Mouse (Mus musculus): ENCODE results near the gene Bms1.

Gene Bms1

DNA sequence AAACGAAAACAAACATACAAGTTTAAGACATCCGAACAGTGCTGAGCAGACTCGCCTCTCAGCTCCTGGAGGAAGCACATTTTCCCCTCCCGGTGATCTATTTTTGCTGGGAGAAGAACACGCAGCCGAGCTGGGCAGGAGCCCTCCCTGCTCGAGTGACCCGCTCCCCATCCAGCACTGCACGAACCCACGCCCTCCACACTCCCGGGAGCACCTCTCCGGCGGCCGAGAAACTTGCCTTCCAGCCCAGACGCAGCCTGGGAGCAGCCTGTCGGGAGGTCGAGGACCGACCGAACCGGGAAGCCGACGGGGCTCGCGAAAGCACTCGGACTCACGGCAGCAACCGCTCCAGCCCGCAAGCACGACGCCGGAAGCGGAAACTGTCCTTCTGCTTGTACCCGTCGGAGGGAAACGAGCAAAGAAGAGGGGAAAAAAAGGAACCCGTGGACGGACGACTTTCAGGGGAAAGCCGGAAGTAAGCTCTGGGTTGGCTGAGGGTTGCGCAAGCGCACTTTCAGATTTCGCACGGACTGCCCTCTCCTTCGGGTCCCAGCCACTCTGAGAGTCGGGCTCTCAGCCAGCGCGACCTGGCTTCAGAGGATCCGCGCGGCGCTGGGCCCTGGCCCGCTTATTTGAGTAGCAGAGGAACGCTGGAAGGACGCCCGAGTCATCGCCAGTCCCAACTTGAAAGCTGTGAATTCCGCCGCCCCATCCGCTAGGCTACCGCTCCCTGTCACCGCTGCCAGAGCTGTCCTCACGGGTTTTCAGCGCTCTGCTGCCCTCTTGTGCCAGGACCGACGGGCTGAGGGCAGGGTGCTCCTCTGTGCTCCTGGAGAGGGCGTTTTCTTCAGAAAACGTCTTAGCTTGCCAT lies at the start of gene Bms1:
Bms1 (minus strand) TSS at position 425 of the 871 bp plus-strand sequence.
- DNase-seq (ENCODE audit: low spot score in 2 of 2), result peak; percentile 96 to 97

- no peak for DNase-seq (ENCODE audit: low spot score in 2 of 2)
Measured at GRCm38 (mm10) chr6:118462069-118462705, 42.9 kb upstream of the Bms1 start.

DNA sequence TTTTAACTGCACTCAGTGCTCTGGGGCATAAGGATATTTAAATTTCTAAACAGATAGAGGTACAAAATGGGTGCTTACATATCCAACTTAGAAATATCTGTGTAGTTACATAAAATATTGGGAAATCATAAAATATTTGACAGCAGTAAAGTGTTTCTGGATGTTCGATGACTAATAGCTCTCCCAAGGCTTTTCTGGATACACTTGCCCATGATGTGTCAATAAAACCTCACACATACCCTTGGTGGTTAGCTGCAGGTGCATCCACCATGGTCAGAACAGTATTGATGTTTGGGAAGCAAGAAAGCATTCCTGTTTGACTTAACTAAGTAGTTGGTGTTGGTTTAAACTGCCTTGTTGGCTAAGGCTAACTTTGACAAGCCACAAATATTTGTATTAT lies 38.5 kb upstream of the Bms1 start:
- DNase-seq (ENCODE audit: low spot score in 2 of 2), result no peak

GRCm38 (mm10) chr6:118455042-118455631 lies 35.9 kb upstream of the Bms1 start, which contains the start of gene Zfp248:
Gene Zfp248, minus strand, starts transcription at chr6:118455528.
- peak; percentile 97 for DNase-seq (ENCODE audit: low spot score in 2 of 2)

GRCm38 (mm10) chr6:118454452-118454851 lies 35.2 kb upstream of the Bms1 start:
- DNase-seq (ENCODE audit: low spot score in 2 of 2), result peak in 1 of 2 experiments; percentile 38

- DNase-seq (ENCODE audit: low spot score in 2 of 2), result no peak
Measured at GRCm38 (mm10) chr6:118431502-118431901, 12.2 kb upstream of the Bms1 start.

GRCm38 (mm10) chr6:118426666-118427065 lies 7.4 kb upstream of the Bms1 start:
- no peak for DNase-seq (ENCODE audit: low spot score in 2 of 2)

DNA sequence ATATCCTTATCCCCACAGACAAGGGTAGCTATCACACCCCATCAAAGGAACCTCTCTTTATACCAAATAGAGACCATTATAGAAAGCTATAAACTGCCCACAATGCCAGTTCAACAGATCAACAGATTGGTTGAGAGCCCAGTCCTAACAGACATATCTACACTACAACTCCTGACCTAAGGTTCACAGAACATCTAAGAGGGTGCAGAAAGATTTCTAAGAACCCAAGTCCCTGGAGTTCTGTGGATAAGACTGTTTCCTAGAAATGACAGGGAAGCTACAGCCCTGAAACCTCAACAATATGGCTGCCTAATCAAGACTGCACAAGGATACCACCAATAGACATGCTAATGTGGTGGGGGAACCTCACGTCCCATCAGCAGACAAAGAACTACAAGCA lies 8.8 kb downstream of the Bms1 start:
- no peak for DNase-seq (ENCODE audit: low spot score in 2 of 2)

DNA sequence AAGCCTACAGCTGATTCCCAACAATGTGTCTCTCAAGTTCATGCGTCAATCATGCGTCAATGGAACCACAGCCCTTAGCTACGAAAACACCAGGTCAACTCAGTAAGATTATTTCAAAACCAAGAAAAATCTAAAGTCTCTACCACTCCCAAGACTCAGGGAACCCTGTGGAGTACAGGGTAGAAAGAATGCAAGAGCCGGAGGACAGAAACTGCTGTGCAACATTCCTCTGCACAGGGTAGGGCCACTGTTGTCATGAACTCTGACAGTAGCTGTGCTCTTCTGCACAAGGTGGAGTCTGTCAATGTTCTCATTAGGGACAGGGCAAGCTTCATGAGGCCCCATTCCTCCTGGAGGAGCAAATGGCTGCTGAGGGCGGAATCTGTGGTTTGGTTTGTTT lies 10.8 kb downstream of the Bms1 start:
- DNase-seq (ENCODE audit: low spot score in 2 of 2), result no peak

GRCm38 (mm10) chr6:118406421-118406820 lies 12.9 kb downstream of the Bms1 start:
- no peak for DNase-seq (ENCODE audit: low spot score in 2 of 2)

DNA sequence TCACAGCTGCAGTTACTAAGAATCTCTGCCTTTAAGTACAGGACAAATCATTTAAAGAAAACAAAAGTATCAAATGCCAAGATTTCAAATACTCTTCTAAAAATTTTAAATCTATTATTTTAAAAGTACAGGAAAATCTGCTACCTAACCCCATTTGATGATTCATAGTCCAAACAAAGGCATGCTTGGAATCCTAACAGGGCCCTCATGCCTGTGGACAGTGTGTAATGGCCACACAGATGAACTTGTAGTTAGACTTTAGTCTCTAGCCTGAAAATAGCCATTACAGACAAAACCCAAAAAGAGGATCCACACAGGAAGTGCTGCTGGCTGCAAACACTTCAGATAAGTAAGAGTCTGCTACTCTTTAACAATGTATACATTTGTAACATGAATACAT lies 28.5 kb downstream of the Bms1 start:
- no peak for DNase-seq (ENCODE audit: low spot score in 2 of 2)

- DNase-seq (ENCODE audit: low spot score in 2 of 2), result no peak
Measured at GRCm38 (mm10) chr6:118385962-118386361, 33.3 kb downstream of the Bms1 start.

DNA sequence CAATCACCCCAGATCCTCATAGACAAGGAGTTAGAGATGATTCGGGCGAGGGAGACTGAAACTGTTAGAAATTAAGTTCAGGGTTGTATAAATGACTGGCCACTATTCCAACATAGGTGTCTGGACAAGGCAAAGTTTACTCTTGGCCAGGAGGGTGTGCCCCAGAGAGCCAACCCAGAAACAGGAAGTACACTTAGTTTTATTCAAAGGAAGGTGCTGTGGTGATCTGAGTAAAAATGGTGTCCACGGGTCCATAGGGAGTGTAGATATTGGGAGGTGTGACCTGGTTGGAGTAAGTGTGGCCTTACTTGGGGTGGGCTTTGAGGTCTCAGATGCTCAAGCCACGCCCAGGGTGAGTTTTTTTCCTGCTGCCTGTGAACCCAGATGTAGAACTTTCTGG lies 38.0 kb downstream of the Bms1 start:
- no peak for DNase-seq (ENCODE audit: low spot score in 2 of 2)

DNA sequence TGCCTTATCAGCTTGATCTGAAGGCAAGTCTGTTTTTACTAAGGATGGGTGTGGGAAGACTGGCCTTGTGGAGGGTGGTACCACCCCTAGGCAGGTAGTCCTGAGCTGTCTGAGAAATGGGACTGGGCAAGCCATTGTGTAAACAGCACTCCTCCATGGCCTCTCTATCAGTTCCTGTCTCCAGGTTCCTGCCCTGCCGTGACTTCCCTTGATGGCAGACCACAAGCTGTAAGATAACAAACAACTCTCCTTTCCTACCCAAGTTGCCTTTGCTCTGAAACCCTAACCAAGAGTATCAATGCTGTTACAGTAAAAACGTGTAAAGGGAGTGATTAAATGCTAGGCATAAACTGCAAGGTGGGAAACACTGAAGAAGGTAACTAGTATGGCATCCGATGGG lies 38.6 kb downstream of the Bms1 start:
- no peak for DNase-seq (ENCODE audit: low spot score in 2 of 2)

GRCm38 (mm10) chr6:118379451-118380167 lies 39.7 kb downstream of the Bms1 start:
- peak; percentile 70 to 90 for DNase-seq (ENCODE audit: low spot score in 2 of 2)

DNA sequence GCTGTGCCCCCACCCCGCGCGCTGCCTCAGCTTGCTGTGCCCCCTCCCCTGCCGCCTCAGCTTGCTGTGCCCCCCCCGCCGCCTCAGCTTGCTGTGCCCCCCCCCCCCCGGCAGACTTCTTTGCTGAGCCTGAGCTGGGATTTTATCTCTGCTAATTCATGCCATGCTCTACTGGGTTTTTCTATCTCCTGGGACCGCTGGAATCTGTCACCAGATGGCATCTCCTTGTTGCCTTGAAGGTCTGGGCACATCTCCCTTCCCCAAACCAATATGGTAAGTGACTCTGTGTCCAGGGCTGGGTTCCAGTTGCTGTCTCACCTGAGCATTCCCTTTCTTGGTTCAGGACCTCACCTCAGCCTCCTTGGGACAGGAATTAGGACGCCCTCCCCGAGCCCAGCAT lies 41.7 kb downstream of the Bms1 start:
- DNase-seq (ENCODE audit: low spot score in 2 of 2), result no peak

DNA sequence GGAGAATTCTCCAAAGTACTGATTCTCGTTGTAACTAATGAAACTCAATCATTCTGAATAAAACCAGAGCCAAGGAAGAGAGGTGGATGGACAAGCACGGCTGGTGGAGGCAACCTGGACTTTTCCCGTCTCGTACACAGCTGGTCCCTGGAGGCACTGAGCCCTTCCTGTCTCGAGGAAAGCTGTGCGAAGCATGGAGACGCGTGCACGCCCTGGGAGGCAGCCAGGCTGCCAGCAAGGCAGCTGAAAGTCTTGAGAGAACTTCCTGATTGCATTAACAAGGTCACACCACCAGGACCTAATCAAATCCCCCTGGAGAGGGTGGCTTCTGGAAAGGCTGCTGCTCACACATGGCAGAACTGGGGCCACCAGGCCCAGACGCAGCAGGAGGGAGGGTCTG lies 43.3 kb downstream of the Bms1 start:
- DNase-seq (ENCODE audit: low spot score in 2 of 2), result no peak

DNA sequence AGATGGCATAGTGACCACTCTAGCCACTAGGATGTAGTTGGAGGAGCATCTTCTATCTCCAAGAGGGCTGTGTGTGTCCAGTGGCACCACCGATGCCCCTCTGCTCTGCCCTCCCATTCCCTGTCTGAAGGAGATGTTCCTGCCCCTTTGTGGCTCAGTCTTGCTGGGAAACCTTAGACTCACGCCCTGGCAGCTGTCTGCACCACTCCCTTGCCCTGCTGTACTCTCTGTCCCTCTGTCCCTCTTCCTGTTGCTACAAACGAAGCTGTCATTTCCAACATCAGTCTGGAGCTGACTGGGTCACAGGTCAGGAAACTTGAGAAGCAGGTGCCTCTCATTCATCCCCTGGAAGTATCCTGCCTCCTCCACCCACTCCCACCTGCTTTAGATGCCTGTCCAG lies 43.8 kb downstream of the Bms1 start:
- no peak for DNase-seq (ENCODE audit: low spot score in 2 of 2)

DNA sequence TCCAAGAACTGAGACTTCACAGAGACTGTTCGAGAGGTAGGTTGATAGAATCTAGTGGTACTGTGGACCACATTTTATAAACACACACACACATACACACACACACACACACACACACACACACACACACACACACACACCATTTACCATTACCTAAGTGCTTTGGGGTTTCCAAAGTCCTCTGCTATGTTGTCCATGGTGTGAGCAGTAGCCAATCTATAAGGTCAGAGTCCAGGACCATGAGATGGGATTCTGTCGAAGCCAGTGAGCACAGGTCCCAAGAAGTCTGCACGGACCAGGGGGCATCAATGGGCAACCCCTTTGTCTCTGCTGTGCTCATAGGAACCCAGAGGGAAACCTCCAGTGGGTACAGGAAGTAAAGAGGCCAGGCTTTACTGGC lies 44.2 kb downstream of the Bms1 start:
- no peak for DNase-seq (ENCODE audit: low spot score in 2 of 2)

DNA sequence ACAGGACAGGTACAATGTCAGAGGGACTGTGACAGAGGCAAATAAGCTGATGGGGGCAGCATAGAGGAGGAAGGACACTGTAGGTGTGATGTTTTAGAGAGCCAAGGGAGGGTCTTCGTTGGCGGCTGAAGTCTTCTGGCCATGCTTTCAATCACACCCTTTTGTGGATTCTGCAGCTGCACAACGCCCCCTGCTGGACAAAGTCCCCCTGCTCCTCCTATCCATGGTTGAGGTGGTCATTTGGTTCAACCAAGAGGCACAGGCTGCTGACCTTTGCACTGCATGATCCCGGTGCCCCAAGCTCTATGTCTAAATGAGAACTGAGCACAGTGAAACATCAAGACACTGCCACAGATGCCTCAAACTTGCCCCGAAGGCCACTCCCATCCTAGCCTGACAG lies 46.0 kb downstream of the Bms1 start:
- peak in 1 of 2 experiments; percentile 48 for DNase-seq (ENCODE audit: low spot score in 2 of 2)

- no peak for DNase-seq (ENCODE audit: low spot score in 2 of 2)
Measured at GRCm38 (mm10) chr6:118372794-118373193, 46.5 kb downstream of the Bms1 start.

GRCm38 (mm10) chr6:118367502-118367901 lies 51.8 kb downstream of the Bms1 start:
- DNase-seq (ENCODE audit: low spot score in 2 of 2), result no peak

Data from right cerebral cortex, postnatal 10 days (tissue).